Mouse (Mus musculus) brown adipose tissue, adult 24 weeks (tissue): ENCODE data around the gene Zbtb11. TPM values are rescaled to one million over a fixed set of nuclear protein-coding genes. Genes with fewer than 3 reads are reported as not detected.
"Not testable (repeated sequence)": the region's sequence is repeated elsewhere in the genome, so short reads cannot be mapped to it uniquely, and the experiment has no call there.

Experiments used
- H3K27ac ChIP-seq: fragments of 200-500 bp; replicated peaks from 2 replicates; pipeline ENCODE4 v1.5.1; 2012; ENCODE audit warnings: low read depth, mild to moderate bottlenecking, low read length
- H3K4me1 ChIP-seq: fragments of 200-500 bp; 2 replicates; pipeline ENCODE4 v1.6.1; 2012; ENCODE audit warnings: low read length, mixed read lengths; ENCODE audit not compliant: control insufficient read depth, insufficient read depth, insufficient read length
- H3K4me3 ChIP-seq: fragments of 200-500 bp; 2 replicates; pipeline ENCODE4 v1.5.1; 2012; ENCODE audit warnings: low read depth, mild to moderate bottlenecking, low read length, moderate library complexity; ENCODE audit not compliant: insufficient read depth
- polyA plus RNA-seq: library from polyadenylated mRNA; stranded (reverse); fragments of >200 nt; gene quantifications from 2 replicates; pipeline ENCODE4 v1.2.4, GENCODE M21; 2012; ENCODE audit not compliant: missing spikeins, insufficient read depth, insufficient read length

Gene Zbtb11
- polyA plus RNA-seq, 1 experiment = 7.2 TPM

DNA sequence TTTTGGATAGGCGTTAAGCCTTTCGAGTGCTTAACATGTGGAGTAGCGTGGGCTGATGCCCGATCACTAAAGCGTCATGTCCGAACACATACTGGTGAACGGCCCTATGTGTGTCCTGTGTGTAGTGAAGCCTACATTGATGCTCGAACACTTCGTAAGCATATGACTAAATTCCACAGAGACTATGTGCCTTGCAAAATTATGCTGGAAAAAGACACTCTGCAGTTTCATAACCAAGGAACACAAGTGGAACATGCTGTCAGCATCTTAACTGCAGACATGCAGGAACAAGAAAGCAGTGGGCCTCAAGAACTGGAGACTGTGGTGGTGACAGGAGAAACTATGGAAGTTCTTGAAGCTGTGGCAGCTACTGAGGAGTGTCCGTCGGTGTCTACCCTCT is 33.1 kb downstream of the Zbtb11 start:
- H3K4me3 ChIP-seq = no peak overlapping the region
- H3K4me1 ChIP-seq = no peaks in the 10 kb centered on the region
- H3K27ac ChIP-seq = no peak overlapping the region

DNA sequence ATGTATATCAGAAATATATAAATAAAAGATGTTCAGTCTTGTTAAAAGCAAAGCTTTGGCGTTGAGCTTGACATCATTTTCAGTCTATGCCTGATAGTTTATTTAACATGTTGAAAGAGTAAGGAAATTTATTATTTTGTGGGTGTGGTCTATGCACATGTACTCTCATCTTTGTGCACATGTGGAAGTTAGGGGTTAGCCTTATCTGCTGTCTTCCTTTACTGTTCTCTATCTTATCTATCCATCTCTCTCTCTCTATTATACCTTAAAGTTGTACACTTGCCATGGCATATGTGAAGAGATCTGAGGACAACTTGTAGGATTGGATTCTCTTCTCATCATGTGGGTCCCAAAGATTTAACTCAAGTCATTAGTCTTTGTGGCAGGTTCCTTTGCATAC is 35.2 kb downstream of the Zbtb11 start:
- no peak overlapping the region for H3K27ac ChIP-seq
- no peak overlapping the region for H3K4me3 ChIP-seq
- H3K4me1 ChIP-seq = no peaks in the 10 kb centered on the region

- Histone ChIP-seq H3K4me3 (no peak overlapping the region), H3K4me1 (no peaks in the 10 kb centered on the region), H3K27ac (no peak overlapping the region)
Measured at GRCm38 (mm10) chr16:56012789-56013743, 39.4 kb downstream of the Zbtb11 start.

DNA sequence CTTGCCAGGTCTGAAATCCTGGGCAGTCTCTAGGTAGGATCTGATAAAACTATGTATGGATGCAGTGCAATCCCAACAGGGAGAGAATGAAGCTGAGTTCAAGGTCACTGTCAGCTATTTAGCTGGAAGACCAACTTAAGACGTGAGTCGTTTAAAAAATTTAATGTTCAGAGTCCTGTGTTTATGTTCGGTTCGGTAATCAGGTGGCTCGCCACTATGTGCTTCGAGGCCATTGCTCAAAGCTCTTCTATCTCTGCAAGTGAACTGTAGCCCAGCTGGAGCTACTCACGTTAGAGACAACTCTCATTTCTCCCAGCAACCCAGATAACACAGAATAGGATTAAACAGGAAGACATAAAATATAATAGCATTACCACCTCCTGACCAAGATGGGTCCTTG is 40.4 kb downstream of the Zbtb11 start:
- Histone ChIP-seq H3K27ac (no peak overlapping the region), H3K4me1 (no peaks in the 10 kb centered on the region), H3K4me3 (no peak overlapping the region)

GRCm38 (mm10) chr16:56019660-56020059 is 46.0 kb downstream of the Zbtb11 start:
- no peaks in the 10 kb centered on the region for H3K4me1 ChIP-seq
- H3K27ac ChIP-seq = no peak overlapping the region
- H3K4me3 ChIP-seq = no peak overlapping the region

DNA sequence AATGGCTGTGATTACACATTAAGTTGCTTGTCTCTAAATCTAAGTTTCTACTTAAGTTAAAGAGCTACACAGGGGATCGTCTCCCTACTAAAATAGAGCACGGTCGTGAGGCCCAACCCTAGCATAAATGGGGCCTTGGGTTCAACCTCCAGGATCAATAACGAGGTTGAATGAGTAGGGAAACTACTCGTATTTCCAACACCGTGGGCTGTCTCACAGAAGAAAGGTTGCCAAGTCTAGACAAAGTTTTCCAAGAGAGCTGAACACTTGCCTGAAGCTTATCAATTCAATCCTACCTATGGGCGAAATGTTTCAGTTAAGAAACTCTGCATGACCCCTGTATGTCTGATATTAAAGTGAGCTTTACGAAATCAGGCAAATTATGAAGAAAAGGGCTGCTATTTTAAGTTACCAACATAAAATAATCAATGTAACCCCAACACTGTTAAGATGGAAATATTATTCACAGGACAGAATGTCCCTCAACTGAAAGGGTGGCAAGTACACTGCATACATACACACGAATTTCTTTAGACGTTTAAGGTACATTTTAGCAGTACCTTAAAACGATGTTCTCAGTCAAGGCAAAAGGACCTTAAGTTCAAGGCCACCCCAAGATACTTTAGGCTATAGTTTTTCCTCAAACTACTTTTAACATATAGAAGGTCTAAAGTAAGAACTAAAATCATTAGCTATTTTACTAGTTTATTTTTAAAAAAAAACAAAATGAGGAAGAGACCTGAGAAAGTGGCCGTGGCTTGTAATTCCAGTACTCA is 54.4 kb downstream of the Zbtb11 start:
- H3K4me1 ChIP-seq = peaks cover 4% of the 10 kb centered on the region
- H3K27ac ChIP-seq = no peak overlapping the region
- peak overlapping the region; percentile 93; the same call in 1 of the 2 replicates for H3K4me3 ChIP-seq

GRCm38 (mm10) chr16:56028722-56029551 is 55.3 kb downstream of the Zbtb11 start:
- Histone ChIP-seq H3K4me1 (peaks cover 4% of the 10 kb centered on the region), H3K4me3 (peak overlapping the region; percentile 93), H3K27ac (peak overlapping the region; percentile 62)

DNA sequence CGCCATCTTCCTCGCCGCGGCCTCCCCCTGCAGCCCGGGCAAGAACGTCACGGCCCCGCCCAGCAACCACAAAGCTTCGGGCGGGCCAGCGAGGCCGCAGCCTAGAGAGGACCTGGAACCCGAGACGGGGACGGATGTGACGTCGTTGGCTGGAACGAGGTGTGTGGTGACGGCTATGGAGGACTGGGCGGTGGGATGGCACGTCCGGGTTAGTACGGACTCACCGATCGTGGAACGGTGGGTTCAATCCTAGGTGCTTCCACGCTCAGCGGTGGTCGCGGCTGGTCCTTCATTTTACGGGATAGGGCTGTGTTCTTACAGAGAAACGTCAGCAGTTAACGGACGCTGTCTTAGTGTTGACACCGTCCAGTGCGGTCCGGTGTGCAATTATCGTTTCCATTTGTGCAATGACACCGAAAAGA is 56.0 kb downstream of the Zbtb11 start, which contains the start of gene Pcnp:
Gene Pcnp (minus strand): TSS at position 79 of the 422 bp plus-strand sequence.
- Histone ChIP-seq H3K4me3 (peak within 1 kb of the TSS; percentile 93), H3K27ac (peak within 1 kb of the TSS; percentile 97), H3K4me1 (peaks cover 4% of the 10 kb centered on the region)

DNA sequence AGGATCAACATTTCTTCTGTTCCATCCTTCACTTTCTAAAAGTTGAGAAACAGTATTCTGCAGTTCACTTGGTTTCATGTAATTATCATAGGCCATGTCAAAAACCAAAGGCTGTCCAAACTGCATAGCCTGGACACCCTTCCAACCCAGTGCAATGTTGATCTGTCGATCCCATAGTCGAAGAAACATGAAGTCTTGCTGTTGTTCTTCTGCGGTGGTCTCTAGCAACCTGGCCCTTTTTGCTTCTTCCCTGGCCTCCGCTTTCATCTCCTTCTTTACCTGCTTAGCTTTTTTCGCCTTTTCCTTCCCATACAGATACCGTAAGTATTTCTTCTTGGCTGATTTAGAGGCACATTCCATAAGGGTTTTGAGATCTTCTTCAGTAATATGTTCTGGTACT is 60.9 kb downstream of the Zbtb11 start:
- Histone ChIP-seq H3K4me1 (peaks cover 3% of the 10 kb centered on the region; the same call in 1 of the 2 replicates), H3K27ac (no peak overlapping the region), H3K4me3 (no peak overlapping the region)

DNA sequence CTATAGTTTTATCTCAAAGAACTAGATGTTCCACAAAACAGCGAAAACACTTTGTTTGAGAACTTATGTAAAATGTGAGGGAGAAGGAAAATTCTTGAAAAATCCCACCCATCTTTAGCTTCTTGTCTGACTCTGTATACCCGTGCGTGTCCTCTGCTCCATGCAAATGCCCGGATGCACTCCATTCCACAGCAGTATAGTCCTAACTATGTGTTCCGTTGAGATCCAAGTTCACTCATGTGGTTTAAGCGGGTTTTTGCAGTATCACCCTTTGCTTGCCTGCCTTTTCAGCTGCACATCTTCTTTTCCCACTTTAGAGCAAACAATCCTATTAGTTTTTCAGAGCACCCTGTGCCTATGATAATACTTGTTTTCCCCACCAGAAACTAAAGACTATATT is 62.8 kb downstream of the Zbtb11 start:
- no peak overlapping the region for H3K27ac ChIP-seq
- H3K4me1 ChIP-seq = peaks cover 3% of the 10 kb centered on the region; the same call in 1 of the 2 replicates
- H3K4me3 ChIP-seq = peak overlapping the region; percentile 2; the same call in 1 of the 2 replicates

DNA sequence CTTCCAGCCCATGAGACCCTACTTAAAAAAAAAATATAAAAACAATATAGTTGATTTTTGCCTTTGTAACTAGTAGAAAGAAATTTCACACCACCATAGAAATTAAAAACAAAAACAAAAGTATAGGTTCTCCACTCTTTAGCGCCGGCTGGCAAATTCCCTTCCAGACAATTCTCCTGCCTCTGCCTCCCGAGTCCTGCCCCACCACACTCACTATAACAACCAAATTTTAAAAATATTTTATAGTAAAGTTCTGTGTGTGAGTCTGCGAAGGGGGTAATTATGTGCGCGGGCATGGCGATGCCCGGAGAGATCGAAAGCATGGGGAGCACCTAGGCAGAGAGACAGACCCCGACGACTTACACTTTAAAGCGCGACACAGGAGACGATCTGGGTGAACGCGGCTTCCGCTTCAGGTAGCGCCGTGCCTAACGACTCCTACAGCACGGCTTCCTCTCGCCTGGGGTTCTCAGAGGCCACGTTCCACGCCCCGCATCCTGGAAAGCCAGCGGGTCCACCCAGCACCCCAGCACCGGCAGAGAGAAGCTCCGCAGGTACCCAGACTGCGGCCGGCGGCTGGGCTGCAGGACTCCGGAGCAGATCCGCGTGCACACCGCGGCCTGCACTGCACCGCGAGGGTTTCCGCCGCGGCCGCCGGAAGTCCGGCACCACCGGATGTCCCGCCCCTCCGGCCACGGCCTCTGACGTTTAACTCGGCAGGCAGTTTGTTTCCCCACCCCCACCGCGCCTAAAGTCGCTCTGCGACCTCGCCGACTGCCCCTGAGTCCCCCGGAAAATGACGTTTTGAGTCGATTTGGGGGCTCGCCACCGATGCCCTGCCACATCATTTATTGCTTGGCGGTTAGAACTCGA is 63.7 kb downstream of the Zbtb11 start, which contains the start of gene Trmt10c:
Gene Trmt10c (minus strand): TSS at position 682 of the 873 bp plus-strand sequence.
- H3K27ac ChIP-seq = peak within 1 kb of the TSS; percentile 99
- peak within 1 kb of the TSS; percentile 99 for H3K4me3 ChIP-seq
- peaks cover 3% of the 10 kb centered on the region; the same call in 1 of the 2 replicates for H3K4me1 ChIP-seq

DNA sequence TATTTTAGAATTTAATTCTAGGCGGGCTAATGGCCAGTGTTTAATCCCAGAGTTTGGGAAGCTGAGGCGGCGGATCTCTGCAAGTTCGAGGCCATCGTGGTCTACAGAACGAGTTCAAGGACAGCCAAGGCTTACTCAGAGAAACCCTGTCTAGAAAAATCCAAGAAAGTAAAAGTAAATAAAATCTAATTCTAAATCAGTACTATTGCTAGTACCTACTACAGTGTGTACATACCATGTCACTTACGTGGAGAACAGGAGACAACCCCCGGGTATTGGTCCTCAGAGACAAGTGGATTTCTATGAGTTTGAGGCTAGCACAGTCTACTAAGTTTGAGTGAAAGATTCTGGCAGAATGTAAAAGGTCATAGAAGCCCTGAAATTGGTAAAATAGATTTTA is 64.4 kb downstream of the Zbtb11 start:
- peaks cover 3% of the 10 kb centered on the region; the same call in 1 of the 2 replicates for H3K4me1 ChIP-seq
- H3K4me3 ChIP-seq = peak overlapping the region; percentile 99
- H3K27ac ChIP-seq = peak overlapping the region; percentile 99

- H3K4me1 ChIP-seq, H3K4me3 ChIP-seq, H3K27ac ChIP-seq: not testable (repeated sequence)
Measured at GRCm38 (mm10) chr16:56048038-56048437, 74.4 kb downstream of the Zbtb11 start, which contains the start of gene Senp7. Gene Senp7 (plus strand): TSS chr16:56048338.

- Histone ChIP-seq H3K4me1 (no peaks in the 10 kb centered on the region), H3K4me3 (no peak overlapping the region), H3K27ac (no peak overlapping the region)
Measured at GRCm38 (mm10) chr16:56055911-56056310, 82.2 kb downstream of the Zbtb11 start.
